Mouse (Mus musculus) cerebellum, adult 2 months (tissue): Measurements from ENCODE around the gene Acvrl1.

ENCODE experiments used
- CTCF ChIP-seq: fragments of 200-500 bp; IDR thresholded peaks from 2 replicates; pipeline ENCODE4 v1.5.1; 2011; ENCODE audit warnings: low read depth, mild to moderate bottlenecking, control low read depth, low read length, moderate library complexity, borderline replicate concordance; ENCODE audit not compliant: insufficient read depth
- POLR2A ChIP-seq: fragments of 200-500 bp; IDR thresholded peaks from 2 replicates; pipeline ENCODE4 v1.6.1; 2011; ENCODE audit warnings: low read length, control low read depth, borderline replicate concordance; ENCODE audit not compliant: insufficient read depth

DNA sequence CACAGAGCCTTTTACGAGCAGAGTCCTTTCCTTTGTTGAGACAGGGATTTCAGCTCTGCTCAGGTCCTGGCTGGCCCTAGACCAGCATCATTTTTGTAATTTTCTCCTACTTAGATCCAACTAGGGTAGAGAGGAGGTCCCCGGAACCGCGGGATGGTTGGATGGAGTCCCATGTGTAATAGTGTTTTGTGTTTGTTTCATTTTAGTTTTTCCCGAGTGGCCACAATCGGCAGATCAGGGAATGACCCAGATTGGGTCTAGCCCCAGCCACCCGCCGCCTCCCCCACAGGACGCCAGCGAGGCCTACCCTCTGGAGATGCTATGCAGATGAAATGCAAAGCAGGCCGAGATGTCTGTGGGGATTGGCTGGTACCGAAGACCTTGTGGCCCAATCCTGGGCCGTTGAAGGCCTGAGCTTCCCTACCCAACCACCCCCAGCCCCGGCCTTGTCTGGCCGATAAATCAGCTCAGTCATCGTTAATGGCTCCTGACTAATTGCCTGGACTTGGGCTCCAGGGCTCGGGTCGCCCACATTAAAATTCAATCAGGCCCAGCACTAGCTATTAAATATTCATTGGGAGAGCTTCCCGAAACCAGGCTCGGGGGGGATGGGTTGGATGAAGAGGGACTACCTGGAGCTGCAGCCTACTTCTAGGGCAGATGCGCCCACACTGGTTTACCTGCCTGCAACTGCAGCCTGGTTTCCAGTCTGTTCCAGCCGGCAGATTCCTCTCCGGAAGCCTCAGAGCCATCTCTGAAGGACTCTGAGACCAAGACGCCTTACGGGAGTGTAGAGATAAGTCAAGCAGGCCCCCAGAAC lies 35.3 kb upstream of the Acvrl1 start:
- no peak for TF ChIP-seq CTCF
- no peak for TF ChIP-seq POLR2A
